20 mouse cellular contexts compared by ENCODE assay signal in genomic region chr9:119025832-119026331, GRCm38 (mm10). TPM values are rescaled to one million over a fixed set of nuclear protein-coding genes. Genes with fewer than 3 reads are reported as not detected.
DNase-seq lines count a peak whose midpoint lies in the region; ATAC-seq and TF ChIP-seq lines count a peak whose summit lies in the region.
"Had no signal": no experiment of that assay in that cellular context is flagged by ENCODE, and none has a peak within 500 bp of the region (broad histone marks: within the 10 kb centered on the region; RNA-seq: fewer than 3 reads in every experiment).

No protein-coding gene starts in this region.

- 75% methylated on average over 7 of the region's 7 CpGs for WGBS in lung, embryonic 14.5 days
- WGBS in kidney, adult 2 months = 33% methylated on average over 7 of the region's 7 CpGs
- 75% methylated on average over 7 of the region's 7 CpGs for WGBS in forebrain, embryonic 16.5 days

- peak; percentile 74 for DNase-seq in lung, embryonic 14.5 days
- no peak for DNase-seq in lung, adult 18-20 months
- peak; percentile 67 for DNase-seq in Patski (ENCODE audit: low read depth, low spot score)
- peak; percentile 87 for DNase-seq in kidney, adult 2 months
- peak; percentile 72 for DNase-seq in kidney, postnatal 14 days
- no peak for DNase-seq in left cerebral cortex, postnatal 36 days (ENCODE audit: low spot score in 2 of 2)
- no peak for DNase-seq in urinary bladder, postnatal 25 days (ENCODE audit: low spot score)
- DNase-seq: adrenal gland, postnatal 14 days; cerebellum, adult 11-12 months; cerebellum, postnatal 25 days; lung, postnatal 4 days; thymus, postnatal 36 days had no signal

- POLR2A ChIA-PET in Patski (lab: Charles Lee) = interaction anchor here (0.6 to 0.8 kb wide), 3 partner anchors 67 to 455 kb away, joined by 3 to 5 read pairs (median 4); partner anchors contain the start of gene Plcd1

- CTCF ChIA-PET in Patski (lab: Charles Lee) = interaction anchor here (0.6 to 4.0 kb wide), 12 partner anchors 10 to 443 kb away, joined by 3 to 16 read pairs (median 3); no protein-coding TSS in a partner anchor

- H3K9ac ChIP-seq in lung, embryonic 14.5 days = no peak overlapping the region
- no peak overlapping the region for H3K9ac ChIP-seq in forebrain, embryonic 16.5 days (replicated peaks; ENCODE audit: low read depth, low read length)
- H3K9ac ChIP-seq: forebrain, embryonic 13.5 days; heart, embryonic 12.5 days; limb, embryonic 15.5 days; neural tube, embryonic 13.5 days had no signal

- H3K4me3 ChIP-seq in lung, embryonic 14.5 days (ENCODE audit: low read depth, low read length) = no peak overlapping the region
- no peak overlapping the region for H3K4me3 ChIP-seq in kidney, adult 2 months (ENCODE audit: insufficient read depth, low read depth, low read length)
- no peak overlapping the region for H3K4me3 ChIP-seq in forebrain, embryonic 16.5 days (replicated peaks; ENCODE audit: low read length)
- H3K4me3 ChIP-seq: forebrain, embryonic 13.5 days; heart, embryonic 12.5 days; left cerebral cortex, adult 2 months; limb, embryonic 15.5 days; neural tube, embryonic 13.5 days had no signal

- TF ChIP-seq CTCF in lung, embryonic 14.5 days (IDR thresholded peaks at IDR 0.05; ENCODE audit: low read depth) = no peak
- no peak for TF ChIP-seq CTCF in Patski (IDR thresholded peaks at IDR 0.05)
- no peak; the same call in 1 of the 2 replicates for TF ChIP-seq CTCF in kidney, adult 2 months (conservative IDR thresholded peaks at IDR 0.05; ENCODE audit: insufficient read depth, insufficient read length, low read depth, low read length)

- no peaks in the 10 kb centered on the region for H3K4me1 ChIP-seq in lung, embryonic 14.5 days (ENCODE audit: insufficient read depth)
- H3K4me1 ChIP-seq in kidney, adult 2 months (ENCODE audit: control insufficient read depth, insufficient read depth, low read length) = peaks cover 32% of the 10 kb centered on the region
- H3K4me1 ChIP-seq in forebrain, embryonic 16.5 days (replicated peaks; ENCODE audit: control insufficient read depth, insufficient read depth, low read length) = no peaks in the 10 kb centered on the region
- H3K4me1 ChIP-seq: forebrain, embryonic 13.5 days; heart, embryonic 12.5 days had no signal

- 0 out of 2 replicates have a peak, but pooled peaks have one; percentile 60 for ATAC-seq in lung, embryonic 14.5 days (ENCODE audit: insufficient read depth)
- ATAC-seq in Patski = peak; percentile 68
- no peak for ATAC-seq in forebrain, embryonic 16.5 days
- ATAC-seq: forebrain, embryonic 13.5 days; hindbrain, embryonic 16.5 days had no signal

- H3K9me3 ChIP-seq in lung, embryonic 14.5 days (ENCODE audit: low read depth, low read length) = no peaks in the 10 kb centered on the region
- H3K9me3 ChIP-seq in forebrain, embryonic 16.5 days (ENCODE audit: control insufficient read depth, low read length) = no peaks in the 10 kb centered on the region
- H3K9me3 ChIP-seq: forebrain, embryonic 13.5 days; heart, embryonic 12.5 days; limb, embryonic 15.5 days; neural tube, embryonic 13.5 days had no signal

- H3K27me3 ChIP-seq in lung, embryonic 14.5 days (ENCODE audit: insufficient read depth, low read length) = no peaks in the 10 kb centered on the region
- H3K27me3 ChIP-seq in Patski = no peaks in the 10 kb centered on the region
- no peaks in the 10 kb centered on the region for H3K27me3 ChIP-seq in kidney, adult 2 months (replicated peaks; ENCODE audit: control insufficient read depth, insufficient read depth, low read length)
- no peaks in the 10 kb centered on the region for H3K27me3 ChIP-seq in forebrain, embryonic 16.5 days (replicated peaks; ENCODE audit: control insufficient read depth, insufficient read depth, low read length)
- H3K27me3 ChIP-seq: forebrain, embryonic 13.5 days; heart, embryonic 12.5 days; limb, embryonic 15.5 days; neural tube, embryonic 13.5 days had no signal

- no peak overlapping the region for H3K4me2 ChIP-seq in lung, embryonic 14.5 days
- no peak overlapping the region for H3K4me2 ChIP-seq in forebrain, embryonic 16.5 days (ENCODE audit: low read length)
- H3K4me2 ChIP-seq: forebrain, embryonic 13.5 days; heart, embryonic 12.5 days; limb, embryonic 15.5 days; midbrain, embryonic 11.5 days; neural tube, embryonic 13.5 days had no signal

- TF ChIP-seq POLR2A in kidney, adult 2 months (IDR thresholded peaks at IDR 0.05; ENCODE audit: low read depth, low read length) = no peak

- intact Hi-C loops in left cerebral cortex, postnatal 36 days (cut with DNase I) = no loop called here

- peak overlapping the region; percentile 5; the same call in 1 of the 2 replicates for H3K27ac ChIP-seq in lung, embryonic 14.5 days (ENCODE audit: low read depth)
- peak overlapping the region; percentile 84 for H3K27ac ChIP-seq in kidney, adult 2 months (ENCODE audit: insufficient read depth, low read depth, low read length)
- H3K27ac ChIP-seq in forebrain, embryonic 16.5 days (ENCODE audit: low read length) = no peak overlapping the region
- H3K27ac ChIP-seq: forebrain, embryonic 13.5 days; left cerebral cortex, adult 2 months; neural tube, embryonic 13.5 days had no signal

- in situ Hi-C loops in Patski (cut with MboI; ENCODE audit: low pct_unique_long_range_greater_than_20kb) = loop anchor here (5.0 kb wide), 1 partner anchor 104 kb away; no protein-coding TSS in a partner anchor

- peaks cover 16% of the 10 kb centered on the region; the same call in 1 of the 2 replicates for H3K36me3 ChIP-seq in lung, embryonic 14.5 days (ENCODE audit: insufficient read depth)
- no peaks in the 10 kb centered on the region for H3K36me3 ChIP-seq in kidney, adult 2 months (ENCODE audit: control insufficient read depth, insufficient read depth, low read length)
- no peaks in the 10 kb centered on the region for H3K36me3 ChIP-seq in forebrain, embryonic 16.5 days (ENCODE audit: control insufficient read depth, insufficient read depth)

RNA-seq across cellular contexts. Expression of gene Vill, which starts 26.7 kb away (rescaled TPM):
- 35.6 and 36.7 TPM in 2 replicates for polyA plus RNA-seq in lung, embryonic 14.5 days (2014; fragmentation: Nextera tagmentation; extraction: Ambion mirVana)
- 1.9 TPM for polyA plus RNA-seq in Patski (2021)
- polyA plus RNA-seq in kidney, adult 2 months (2012; rRNA removed) = 48.5 and 73.9 TPM in 2 replicates
- 1 to 10 TPM; 5.1 to 9.6 TPM for total RNA-seq in left cerebral cortex, postnatal 36 days (2021)
- polyA plus RNA-seq in forebrain, embryonic 16.5 days (2015; fragmentation: Nextera tagmentation; extraction: Ambion mirVana) = 1.5 and 2.8 TPM in 2 replicates

Comparison
In these comparisons a context has a peak if more than half of its experiments do, and no peak if none do; other contexts are left out.
1. DNase-seq: peak in lung, embryonic 14.5 days (single experiment), Patski (single experiment), kidney, adult 2 months (single experiment) and kidney, postnatal 14 days (single experiment); none in lung, adult 18-20 months (0 of 2), left cerebral cortex, postnatal 36 days (0 of 2) and urinary bladder, postnatal 25 days (single experiment).